Mouse (Mus musculus): ENCODE data around the gene Cd248. TPM values are rescaled to one million over a fixed set of nuclear protein-coding genes. Genes with fewer than 3 reads are reported as not detected.
A peak's percentile ranks its signal among the peaks of the same experiment; 100 is the strongest.

Gene Cd248
- polyA plus RNA-seq, 1 experiment from 2014 or later, result 138 TPM

- ATAC-seq (ENCODE audit: low read depth) (peak; percentile 74), DNase-seq (ENCODE audit: low spot score) (peak; percentile 85)
- H3K4me3 ChIP-seq (ENCODE audit: low read depth, low read length), result peak within 1 kb of the TSS; percentile 73
- H3K4me2 ChIP-seq (ENCODE audit: low read depth, low read length), result peak within 1 kb of the TSS; percentile 97
- H3K9ac ChIP-seq (ENCODE audit: low read depth, low read length), result peak within 1 kb of the TSS; percentile 89
- peaks cover 28% of the 10 kb centered on the region for H3K4me1 ChIP-seq (ENCODE audit: control insufficient read depth, insufficient read depth, low read length)
- WGBS, result 2% methylated on average over 23 of the region's 48 CpGs
- H3K9me3 ChIP-seq (ENCODE audit: control insufficient read depth, low read length), result no peaks in the 10 kb centered on the region
- peak within 1 kb of the TSS; percentile 65 for H3K27ac ChIP-seq (replicated peaks; ENCODE audit: low read depth, low read length)
- no peaks in the 10 kb centered on the region for H3K27me3 ChIP-seq (replicated peaks; ENCODE audit: control insufficient read depth, insufficient read depth, low read length)
- H3K36me3 ChIP-seq (ENCODE audit: control insufficient read depth, insufficient read depth, low read length), result peaks cover 43% of the 10 kb centered on the region
Observed at GRCm38 (mm10) chr19:5098363-5099143, 30.7 kb downstream of the Cd248 start, which contains the start of gene Cnih2. Gene Cnih2, minus strand, starts transcription at chr19:5098521.

DNA sequence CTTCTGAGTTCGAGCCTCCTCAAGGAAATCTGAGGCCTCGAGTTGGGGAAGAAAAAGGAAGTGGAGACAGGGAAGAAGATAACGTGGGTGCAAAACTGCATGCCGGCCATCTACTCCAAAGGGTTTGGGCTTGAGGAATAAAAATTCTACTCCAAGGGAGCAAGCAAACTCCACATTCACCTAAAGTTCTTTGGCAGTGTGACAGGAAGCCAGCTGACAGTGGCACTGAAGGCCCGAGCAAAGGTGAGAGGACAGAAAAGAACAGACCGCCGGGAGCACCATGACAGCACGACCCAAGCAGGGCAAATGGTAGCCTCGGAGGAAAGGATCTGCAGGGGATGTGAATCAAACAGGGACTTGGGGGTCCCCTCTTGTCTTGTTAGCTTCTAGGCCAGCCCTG lies 38.2 kb downstream of the Cd248 start:
- Histone ChIP-seq H3K9me3 (ENCODE audit: control insufficient read depth, low read length) (no peaks in the 10 kb centered on the region), H3K27me3 (replicated peaks; ENCODE audit: control insufficient read depth, insufficient read depth, low read length) (no peaks in the 10 kb centered on the region), H3K36me3 (ENCODE audit: control insufficient read depth, insufficient read depth, low read length) (peaks cover 72% of the 10 kb centered on the region), H3K4me2 (ENCODE audit: low read depth, low read length) (peak overlapping the region; percentile 78), H3K4me3 (ENCODE audit: low read depth, low read length) (peak overlapping the region; percentile 63), H3K9ac (ENCODE audit: low read depth, low read length) (peak overlapping the region; percentile 87), H3K4me1 (ENCODE audit: control insufficient read depth, insufficient read depth, low read length) (peaks cover 7% of the 10 kb centered on the region; the same call in 1 of the 2 replicates), H3K27ac (replicated peaks; ENCODE audit: low read depth, low read length) (peak overlapping the region; percentile 96)
- no peak for ATAC-seq (ENCODE audit: low read depth)
- DNase-seq (ENCODE audit: low spot score), result no peak
- WGBS, result 13% methylated on average over 9 of the region's 9 CpGs

GRCm38 (mm10) chr19:5106731-5107191 lies 38.9 kb downstream of the Cd248 start, which contains the start of gene Rab1b:
Gene Rab1b, minus strand, starts transcription at chr19:5107072.
- peak within 1 kb of the TSS; percentile 78 for H3K4me2 ChIP-seq (ENCODE audit: low read depth, low read length)
- H3K9me3 ChIP-seq (ENCODE audit: control insufficient read depth, low read length), result no peaks in the 10 kb centered on the region
- no peaks in the 10 kb centered on the region for H3K27me3 ChIP-seq (replicated peaks; ENCODE audit: control insufficient read depth, insufficient read depth, low read length)
- under 1% methylated on average over 16 of the region's 46 CpGs for WGBS
- peak; percentile 97 for ATAC-seq (ENCODE audit: low read depth)
- H3K4me1 ChIP-seq (ENCODE audit: control insufficient read depth, insufficient read depth, low read length), result peaks cover 7% of the 10 kb centered on the region; the same call in 1 of the 2 replicates
- peak within 1 kb of the TSS; percentile 63 for H3K4me3 ChIP-seq (ENCODE audit: low read depth, low read length)
- peak within 1 kb of the TSS; percentile 87 for H3K9ac ChIP-seq (ENCODE audit: low read depth, low read length)
- peaks cover 75% of the 10 kb centered on the region for H3K36me3 ChIP-seq (ENCODE audit: control insufficient read depth, insufficient read depth, low read length)
- H3K27ac ChIP-seq (replicated peaks; ENCODE audit: low read depth, low read length), result peak within 1 kb of the TSS; percentile 96
- DNase-seq (ENCODE audit: low spot score), result peak; percentile 99

DNA sequence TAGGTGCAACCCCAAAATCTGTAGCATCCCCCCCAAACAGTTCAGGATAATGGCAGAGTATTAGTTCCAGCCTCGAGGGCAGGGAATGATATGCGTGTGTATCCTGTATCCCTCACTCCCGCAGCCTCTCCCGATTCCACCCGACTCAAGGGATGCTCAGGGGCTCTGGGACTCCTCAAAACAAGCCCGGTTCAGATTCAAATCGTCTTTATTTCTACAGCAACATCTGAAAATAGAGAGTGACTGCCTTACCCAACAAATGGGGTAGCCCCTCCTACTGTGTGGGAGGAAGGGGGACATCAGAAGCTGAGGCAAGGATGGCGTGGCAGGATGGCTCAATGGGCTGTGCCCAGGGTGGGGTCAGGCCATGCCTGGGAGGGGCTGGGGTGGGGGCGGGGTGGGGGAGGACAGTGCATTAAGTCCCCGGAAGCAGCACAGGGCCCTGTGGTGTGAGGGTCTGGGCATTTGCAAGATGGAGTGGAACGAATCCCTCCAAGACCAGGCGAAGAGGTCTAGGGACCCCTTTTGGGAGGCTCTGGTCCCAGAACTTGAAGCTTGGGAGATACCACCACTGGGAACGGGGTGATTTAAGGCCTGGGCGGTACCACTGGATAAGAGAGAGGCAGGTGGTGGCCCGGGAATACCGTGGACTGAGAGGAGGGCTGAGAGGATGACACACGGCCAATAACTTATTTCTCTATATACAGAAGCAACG lies 39.8 kb downstream of the Cd248 start:
- Histone ChIP-seq H3K27me3 (replicated peaks; ENCODE audit: control insufficient read depth, insufficient read depth, low read length) (no peaks in the 10 kb centered on the region), H3K27ac (replicated peaks; ENCODE audit: low read depth, low read length) (no peak overlapping the region; the same call in 1 of the 2 replicates), H3K9ac (ENCODE audit: low read depth, low read length) (no peak overlapping the region; the same call in 1 of the 2 replicates), H3K36me3 (ENCODE audit: control insufficient read depth, insufficient read depth, low read length) (peaks cover 74% of the 10 kb centered on the region), H3K4me3 (ENCODE audit: low read depth, low read length) (no peak overlapping the region), H3K4me1 (ENCODE audit: control insufficient read depth, insufficient read depth, low read length) (peaks cover 7% of the 10 kb centered on the region; the same call in 1 of the 2 replicates), H3K9me3 (ENCODE audit: control insufficient read depth, low read length) (no peaks in the 10 kb centered on the region), H3K4me2 (ENCODE audit: low read depth, low read length) (peak overlapping the region; percentile 41)
- ATAC-seq (ENCODE audit: low read depth) (no peak), DNase-seq (ENCODE audit: low spot score) (no peak)
- WGBS, result 81% methylated on average over 18 of the region's 18 CpGs

DNA sequence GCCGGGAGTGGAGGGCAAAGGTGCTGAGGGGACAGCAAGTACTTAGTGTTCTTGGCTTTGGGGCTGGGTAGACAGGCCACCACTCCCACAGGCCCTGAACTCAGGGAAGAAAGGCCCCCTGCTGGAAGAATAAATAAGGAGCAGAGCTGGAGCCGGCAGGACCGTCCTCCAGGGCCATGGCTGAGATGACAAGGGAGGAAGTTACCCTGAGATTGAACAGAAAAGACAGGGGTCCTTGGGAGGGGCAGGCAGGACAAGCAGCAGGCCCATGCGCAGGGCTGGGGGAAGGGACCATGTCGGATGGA lies 40.3 kb downstream of the Cd248 start:
- peaks cover 7% of the 10 kb centered on the region; the same call in 1 of the 2 replicates for H3K4me1 ChIP-seq (ENCODE audit: control insufficient read depth, insufficient read depth, low read length)
- 41% methylated on average over 5 of the region's 5 CpGs for WGBS

DNA sequence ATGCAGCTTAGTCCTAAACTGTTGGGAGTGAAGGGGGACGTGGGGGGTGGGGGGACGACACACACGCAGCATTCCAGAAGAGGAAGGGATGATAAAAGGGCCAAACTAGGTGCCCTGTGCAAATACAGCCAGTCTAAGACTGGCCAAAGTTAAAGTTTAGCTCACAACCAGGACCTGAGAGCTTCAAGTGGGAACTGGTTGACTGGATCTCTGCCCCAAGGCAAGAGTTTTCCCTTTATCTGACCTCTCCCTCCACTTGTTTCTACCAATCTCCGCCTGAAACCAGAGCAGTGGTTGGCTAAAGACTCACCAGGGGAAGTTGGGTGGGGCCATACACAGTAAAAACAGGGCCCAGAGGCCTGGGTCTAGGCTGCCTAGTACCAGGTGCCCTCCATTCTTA lies 40.8 kb downstream of the Cd248 start:
- Histone ChIP-seq H3K27me3 (replicated peaks; ENCODE audit: control insufficient read depth, insufficient read depth, low read length) (no peaks in the 10 kb centered on the region), H3K9me3 (ENCODE audit: control insufficient read depth, low read length) (no peaks in the 10 kb centered on the region), H3K36me3 (ENCODE audit: control insufficient read depth, insufficient read depth, low read length) (peaks cover 72% of the 10 kb centered on the region), H3K4me2 (ENCODE audit: low read depth, low read length) (no peak overlapping the region), H3K4me1 (ENCODE audit: control insufficient read depth, insufficient read depth, low read length) (peaks cover 7% of the 10 kb centered on the region; the same call in 1 of the 2 replicates), H3K4me3 (ENCODE audit: low read depth, low read length) (no peak overlapping the region), H3K27ac (replicated peaks; ENCODE audit: low read depth, low read length) (peak overlapping the region; percentile 15; the same call in 1 of the 2 replicates), H3K9ac (ENCODE audit: low read depth, low read length) (0 out of 2 replicates have a peak overlapping the region, but pooled peaks have one; percentile 14)
- whole genome bisulfite sequencing, result 48% methylated on average over 4 of the region's 4 CpGs
- ATAC-seq (ENCODE audit: low read depth) (no peak), DNase-seq (ENCODE audit: low spot score) (no peak)

More for the DNA sequence above, 40.3 kb downstream of the Cd248 start:
- no peaks in the 10 kb centered on the region for H3K27me3 ChIP-seq (replicated peaks; ENCODE audit: control insufficient read depth, insufficient read depth, low read length)
- H3K9me3 ChIP-seq (ENCODE audit: control insufficient read depth, low read length), result no peaks in the 10 kb centered on the region
- H3K9ac ChIP-seq (ENCODE audit: low read depth, low read length), result 0 out of 2 replicates have a peak overlapping the region, but pooled peaks have one; percentile 14
- DNase-seq (ENCODE audit: low spot score), result peak; percentile 48
- peaks cover 72% of the 10 kb centered on the region for H3K36me3 ChIP-seq (ENCODE audit: control insufficient read depth, insufficient read depth, low read length)
- peak overlapping the region; percentile 15; the same call in 1 of the 2 replicates for H3K27ac ChIP-seq (replicated peaks; ENCODE audit: low read depth, low read length)
- H3K4me3 ChIP-seq (ENCODE audit: low read depth, low read length), result no peak overlapping the region
- H3K4me2 ChIP-seq (ENCODE audit: low read depth, low read length), result no peak overlapping the region
- ATAC-seq (ENCODE audit: low read depth), result no peak

GRCm38 (mm10) chr19:5109659-5110453 lies 42.0 kb downstream of the Cd248 start:
- DNase-seq (ENCODE audit: low spot score), result no peak
- ATAC-seq (ENCODE audit: low read depth), result no peak
- Histone ChIP-seq H3K36me3 (ENCODE audit: control insufficient read depth, insufficient read depth, low read length) (peaks cover 70% of the 10 kb centered on the region), H3K27ac (replicated peaks; ENCODE audit: low read depth, low read length) (no peak overlapping the region), H3K9me3 (ENCODE audit: control insufficient read depth, low read length) (no peaks in the 10 kb centered on the region), H3K27me3 (replicated peaks; ENCODE audit: control insufficient read depth, insufficient read depth, low read length) (no peaks in the 10 kb centered on the region), H3K4me1 (ENCODE audit: control insufficient read depth, insufficient read depth, low read length) (peaks cover 7% of the 10 kb centered on the region; the same call in 1 of the 2 replicates), H3K4me3 (ENCODE audit: low read depth, low read length) (no peak overlapping the region), H3K4me2 (ENCODE audit: low read depth, low read length) (no peak overlapping the region), H3K9ac (ENCODE audit: low read depth, low read length) (no peak overlapping the region)
- WGBS, result 75% methylated on average over 19 of the region's 19 CpGs

DNA sequence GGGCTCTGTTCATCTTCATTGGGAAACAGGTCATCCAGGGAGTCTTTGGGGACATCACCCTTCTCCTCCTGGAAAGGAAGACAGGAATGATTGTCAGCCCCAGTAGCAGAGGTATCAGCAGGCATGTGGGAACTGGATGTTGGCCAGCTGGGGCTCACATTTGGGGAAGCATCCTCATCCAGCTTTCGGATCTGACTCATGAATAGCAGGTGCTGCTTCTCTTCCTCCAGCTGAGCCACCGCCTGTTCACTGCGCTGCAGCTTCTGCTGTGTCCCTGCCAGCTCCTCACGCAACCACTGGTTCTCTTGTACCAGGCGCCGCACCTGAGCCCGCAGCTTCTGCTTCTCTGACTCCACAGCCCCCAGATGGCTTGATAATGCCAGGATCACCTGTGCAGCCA lies 45.9 kb downstream of the Cd248 start:
- Histone ChIP-seq H3K27me3 (replicated peaks; ENCODE audit: control insufficient read depth, insufficient read depth, low read length) (no peaks in the 10 kb centered on the region), H3K4me3 (ENCODE audit: low read depth, low read length) (no peak overlapping the region), H3K9me3 (ENCODE audit: control insufficient read depth, low read length) (no peaks in the 10 kb centered on the region), H3K9ac (ENCODE audit: low read depth, low read length) (no peak overlapping the region), H3K4me1 (ENCODE audit: control insufficient read depth, insufficient read depth, low read length) (no peaks in the 10 kb centered on the region), H3K27ac (replicated peaks; ENCODE audit: low read depth, low read length) (no peak overlapping the region), H3K36me3 (ENCODE audit: control insufficient read depth, insufficient read depth, low read length) (peaks cover 60% of the 10 kb centered on the region), H3K4me2 (ENCODE audit: low read depth, low read length) (no peak overlapping the region)
- no peak for ATAC-seq (ENCODE audit: low read depth)
- 96% methylated on average over 7 of the region's 7 CpGs for WGBS
- no peak for DNase-seq (ENCODE audit: low spot score)
